Mouse (Mus musculus) liver, postnatal 0 days (tissue): ENCODE results near the gene Mettl25.

Source experiments
- CTCF ChIP-seq: sonication (generic); IDR thresholded peaks from 2 replicates; pipeline ENCODE4 v1.5.1; 2016; ENCODE audit warnings: antibody characterized with exemption, low read depth
- EP300 ChIP-seq: IDR thresholded peaks from 2 replicates; pipeline ENCODE4 v1.6.1; 2016; ENCODE audit warnings: antibody characterized with exemption, low read depth, mild to moderate bottlenecking

- no peak for TF ChIP-seq CTCF
- TF ChIP-seq EP300 = no peak
Observed at GRCm38 (mm10) chr10:105797250-105797924, 43.8 kb downstream of the Mettl25 start.
